Mouse (Mus musculus) retina, adult 2 months (tissue): ENCODE results near the gene Rapgef4.

Experiments
- DNase-seq: peaks from one replicate; pipeline ENCODE4 v3.0.0-alpha.2; 2012; ENCODE audit warnings: low read depth, low spot score

The Rapgef4 gene

GRCm38 (mm10) chr2:72178515-72178914 is 197.5 kb downstream of the Rapgef4 start:
- DNase-seq: no peak

GRCm38 (mm10) chr2:72179600-72180301 is 198.7 kb downstream of the Rapgef4 start:
- DNase-seq: no peak

GRCm38 (mm10) chr2:72181443-72181842 is 200.4 kb downstream of the Rapgef4 start:
- no peak for DNase-seq

GRCm38 (mm10) chr2:72183751-72184150 is 202.7 kb downstream of the Rapgef4 start:
- DNase-seq: no peak

GRCm38 (mm10) chr2:72196190-72196965 is 215.3 kb downstream of the Rapgef4 start:
- no peak for DNase-seq

GRCm38 (mm10) chr2:72197026-72197425 is 216.0 kb downstream of the Rapgef4 start:
- DNase-seq: no peak

- DNase-seq: no peak
Observed at GRCm38 (mm10) chr2:72199451-72199850, 218.4 kb downstream of the Rapgef4 start.

GRCm38 (mm10) chr2:72201506-72201905 is 220.5 kb downstream of the Rapgef4 start:
- no peak for DNase-seq

- no peak for DNase-seq
Observed at GRCm38 (mm10) chr2:72202252-72202651, 221.2 kb downstream of the Rapgef4 start.

- DNase-seq: peak; percentile 20
Observed at GRCm38 (mm10) chr2:72203609-72204008, 222.6 kb downstream of the Rapgef4 start.

- no peak for DNase-seq
Observed at GRCm38 (mm10) chr2:72205869-72206268, 224.8 kb downstream of the Rapgef4 start.

GRCm38 (mm10) chr2:72206530-72207248 is 225.6 kb downstream of the Rapgef4 start:
- DNase-seq: no peak

- no peak for DNase-seq
Observed at GRCm38 (mm10) chr2:72217336-72217735, 236.3 kb downstream of the Rapgef4 start.

GRCm38 (mm10) chr2:72219921-72220320 is 238.9 kb downstream of the Rapgef4 start:
- peak; percentile 9 for DNase-seq

GRCm38 (mm10) chr2:72221283-72221682 is 240.2 kb downstream of the Rapgef4 start:
- DNase-seq: no peak

GRCm38 (mm10) chr2:72221706-72222105 is 240.7 kb downstream of the Rapgef4 start:
- DNase-seq: no peak

- no peak for DNase-seq
Observed at GRCm38 (mm10) chr2:72222276-72222675, 241.2 kb downstream of the Rapgef4 start.

GRCm38 (mm10) chr2:72222736-72223455 is 241.9 kb downstream of the Rapgef4 start:
- DNase-seq: no peak

- no peak for DNase-seq
Observed at GRCm38 (mm10) chr2:72223479-72223878, 242.4 kb downstream of the Rapgef4 start.

GRCm38 (mm10) chr2:72226006-72226405 is 245.0 kb downstream of the Rapgef4 start:
- DNase-seq: no peak

GRCm38 (mm10) chr2:72227416-72227815 is 246.4 kb downstream of the Rapgef4 start:
- no peak for DNase-seq

GRCm38 (mm10) chr2:72228881-72229280 is 247.8 kb downstream of the Rapgef4 start:
- no peak for DNase-seq
